Mouse (Mus musculus): Measurements from ENCODE around the gene Dexi.

Gene Dexi

DNA sequence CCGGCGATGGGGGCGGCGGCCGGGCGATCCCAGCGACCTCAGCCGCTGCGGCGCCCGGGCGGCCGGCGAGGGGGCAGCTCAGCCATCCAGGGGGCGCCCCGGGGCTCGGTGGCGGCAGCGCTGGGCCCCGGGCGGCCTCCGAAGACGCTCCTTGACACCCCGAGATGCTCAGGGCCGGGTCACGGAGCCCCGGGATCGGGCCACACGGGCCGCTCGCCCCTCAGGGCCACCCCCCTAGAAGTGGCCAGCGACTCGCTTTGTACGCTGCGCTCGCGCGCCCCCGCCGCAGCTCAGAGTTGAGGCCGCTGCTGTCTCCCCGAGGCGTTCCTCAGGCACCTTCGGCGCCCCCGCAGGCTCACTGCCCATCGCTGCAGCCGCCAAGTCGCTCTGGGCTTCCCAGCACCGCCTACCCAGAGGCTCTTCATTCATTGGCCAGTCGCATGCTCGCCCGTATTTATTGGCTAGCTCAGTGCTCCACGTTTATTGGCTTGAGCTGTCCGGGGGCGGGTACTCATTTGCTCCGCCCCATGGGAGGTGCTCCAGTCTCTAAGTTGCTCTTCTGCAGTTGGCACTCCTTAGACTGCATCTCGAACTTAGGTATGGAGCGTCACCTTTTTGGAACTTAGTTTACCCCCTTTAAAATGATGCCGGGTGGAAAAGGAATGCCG lies at the start of gene Dexi:
TSS of gene Dexi (minus strand) at position 357 of the 668 bp plus-strand sequence.
- DNase-seq = peak; percentile 97 to 98

DNA sequence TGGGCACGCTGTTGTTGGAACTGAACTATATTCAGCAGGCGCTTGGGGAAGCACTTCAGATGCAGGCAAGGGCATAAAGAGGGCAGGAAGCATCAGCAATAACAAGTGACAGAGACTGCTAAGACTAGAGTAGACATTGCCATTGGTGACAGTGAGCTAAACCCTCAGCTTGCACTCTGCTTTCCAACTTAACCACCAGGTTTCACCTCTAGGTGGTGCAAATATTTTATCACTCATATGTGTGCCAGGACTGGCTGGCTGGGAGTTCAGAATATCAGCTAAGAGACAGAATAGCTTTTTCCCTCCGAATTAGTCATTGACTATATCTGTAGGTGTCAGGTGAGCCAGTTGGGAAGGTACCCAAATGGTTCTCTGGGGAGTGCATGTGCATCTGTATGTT lies 43.7 kb upstream of the Dexi start:
- no peak for DNase-seq

DNA sequence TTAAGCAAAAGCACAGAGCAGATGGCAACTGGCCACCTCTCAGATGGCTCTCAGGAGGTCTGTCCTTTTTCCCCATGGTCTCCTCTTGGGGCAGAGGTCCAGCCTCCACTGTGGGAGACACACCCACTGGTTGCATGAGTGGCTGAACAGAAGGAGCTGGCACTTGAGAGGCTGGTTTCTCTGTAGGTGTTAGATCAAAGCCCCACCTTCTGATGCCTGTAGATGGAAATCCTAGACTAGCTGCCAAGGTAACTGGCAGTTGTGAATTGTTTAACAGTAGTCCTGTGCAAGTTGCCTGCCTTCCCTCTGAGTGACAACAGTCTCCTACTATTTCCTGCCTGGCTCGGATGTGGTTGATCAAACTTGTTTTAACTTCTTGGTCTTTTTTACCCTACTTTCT lies 42.3 kb upstream of the Dexi start:
- DNase-seq = no peak

DNA sequence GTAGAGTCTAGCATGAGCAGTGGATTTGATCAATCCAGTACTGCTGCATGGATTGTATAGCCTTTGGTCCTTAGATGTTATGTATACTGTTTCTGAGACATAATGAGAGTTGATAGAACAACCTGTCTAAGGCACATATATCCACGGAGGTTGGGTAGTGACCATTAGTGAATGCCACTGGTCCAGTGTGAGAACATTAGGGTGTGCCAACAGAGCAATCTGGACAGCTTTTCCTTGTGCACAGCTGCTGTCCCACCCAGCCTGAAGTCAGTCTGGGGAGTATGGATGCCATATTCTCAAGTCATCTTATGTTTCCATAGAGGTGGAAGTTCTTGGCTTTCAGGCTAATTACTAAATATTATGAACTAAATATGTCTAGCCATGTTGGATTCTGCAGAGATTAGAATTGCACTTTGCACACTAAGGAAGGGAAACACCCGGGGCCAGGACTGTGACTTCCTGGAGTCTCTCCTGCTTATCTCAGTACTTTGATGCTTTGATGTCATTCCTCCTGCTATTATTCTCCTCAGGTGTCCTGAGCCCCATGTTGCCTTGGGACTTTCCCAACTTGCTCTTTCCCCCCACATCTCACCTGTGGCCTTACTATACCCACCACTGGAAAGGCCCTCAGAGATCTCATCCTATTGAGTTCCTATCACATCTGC lies 38.5 kb upstream of the Dexi start:
- no peak for DNase-seq

DNA sequence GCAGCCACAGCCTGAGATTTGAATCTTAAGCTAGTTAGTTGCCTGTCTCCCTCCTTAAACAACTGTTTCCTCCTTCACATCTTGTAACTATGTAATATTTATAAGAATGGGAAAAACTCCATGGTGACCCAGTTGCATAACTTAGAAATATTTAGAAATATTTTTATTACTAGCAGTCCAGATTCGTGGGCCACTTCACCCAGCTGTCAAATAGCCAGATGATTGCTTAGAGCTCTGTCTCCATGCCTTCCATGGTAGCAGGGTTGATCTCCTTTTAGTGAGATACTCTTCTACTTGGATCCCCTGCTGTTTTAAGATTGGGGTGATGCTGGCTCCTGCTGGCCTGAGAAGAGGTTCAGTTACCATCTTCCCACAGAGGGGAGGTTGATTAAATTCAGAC lies 35.5 kb upstream of the Dexi start:
- DNase-seq = no peak

DNA sequence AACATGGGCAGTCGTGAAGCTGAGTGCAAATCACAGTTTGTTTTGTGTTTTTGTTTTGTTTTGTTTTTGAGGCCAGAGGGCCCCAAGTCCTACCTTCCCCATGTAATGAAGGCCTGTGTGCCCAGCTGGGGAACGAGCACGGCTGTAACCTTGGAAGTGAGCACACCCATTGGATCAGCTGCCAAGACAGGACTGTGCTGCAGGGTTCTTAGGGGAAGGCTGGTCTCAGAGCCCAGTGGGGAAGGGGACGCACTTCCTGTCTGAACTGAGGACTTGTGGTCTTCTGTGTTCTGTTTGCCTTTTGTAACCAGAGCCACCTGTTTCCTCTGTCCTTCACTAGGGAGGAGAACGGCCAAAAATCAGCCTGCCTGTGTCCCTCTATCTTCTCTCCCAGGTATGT lies 34.7 kb upstream of the Dexi start:
- no peak for DNase-seq

DNA sequence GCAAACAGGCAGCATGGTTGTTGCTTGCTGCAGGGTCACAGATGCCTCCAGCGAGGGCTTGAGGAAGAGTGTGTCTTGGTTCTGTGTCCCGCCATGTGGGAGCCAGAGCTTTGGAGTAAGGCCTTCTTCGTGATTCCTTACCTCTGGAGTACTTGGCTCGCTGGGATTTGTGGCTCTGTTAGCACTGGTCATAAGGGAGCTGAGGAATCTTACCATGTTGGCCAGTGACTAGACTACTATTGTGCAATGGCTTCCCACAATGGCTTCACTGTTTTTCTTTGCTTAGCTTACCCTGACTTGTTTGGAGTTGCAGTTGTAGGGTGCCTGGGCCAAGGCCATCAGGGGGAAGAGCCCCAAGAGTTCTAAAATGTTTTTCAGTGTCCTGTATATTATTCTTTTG lies 33.1 kb upstream of the Dexi start:
- no peak for DNase-seq

DNA sequence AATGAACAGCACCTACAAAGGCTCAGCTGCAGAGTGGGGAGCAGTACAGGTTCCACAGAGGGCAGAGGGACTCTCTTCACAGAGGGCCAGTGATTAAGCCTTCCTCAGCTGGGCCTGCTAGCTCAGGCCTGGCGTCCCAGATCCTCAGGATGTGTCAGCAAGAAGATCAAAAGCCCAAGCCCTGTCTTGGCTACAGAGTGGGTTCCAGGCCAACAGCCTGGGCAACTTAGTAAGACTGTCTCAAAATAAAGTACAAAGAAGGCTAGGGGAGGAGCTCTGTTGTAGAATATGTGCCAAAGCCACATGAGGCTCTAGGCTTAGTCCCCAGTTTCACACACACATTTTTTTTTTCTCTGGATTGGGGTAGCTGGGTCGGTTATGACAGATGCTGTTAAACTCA lies 32.1 kb upstream of the Dexi start:
- no peak for DNase-seq

DNA sequence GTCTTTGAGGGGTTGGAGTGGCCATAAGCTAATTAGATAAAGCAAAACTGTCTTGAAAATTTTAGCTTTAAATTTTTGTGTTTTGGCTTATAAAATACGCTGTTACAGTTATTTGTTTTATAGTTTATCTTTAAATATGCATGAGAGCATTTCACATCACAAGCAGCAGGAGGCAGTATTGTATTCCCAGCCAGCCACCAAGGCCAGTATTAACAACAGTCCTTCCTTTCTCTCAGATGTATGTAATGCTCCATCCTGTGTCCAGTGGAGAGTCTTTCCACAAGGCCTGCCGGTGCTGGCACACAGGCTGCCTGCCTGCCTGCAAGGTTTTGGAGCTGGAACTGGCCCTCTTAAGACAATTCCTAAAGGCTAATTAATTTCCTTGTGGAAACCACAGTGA lies 29.0 kb upstream of the Dexi start:
- DNase-seq = no peak

DNA sequence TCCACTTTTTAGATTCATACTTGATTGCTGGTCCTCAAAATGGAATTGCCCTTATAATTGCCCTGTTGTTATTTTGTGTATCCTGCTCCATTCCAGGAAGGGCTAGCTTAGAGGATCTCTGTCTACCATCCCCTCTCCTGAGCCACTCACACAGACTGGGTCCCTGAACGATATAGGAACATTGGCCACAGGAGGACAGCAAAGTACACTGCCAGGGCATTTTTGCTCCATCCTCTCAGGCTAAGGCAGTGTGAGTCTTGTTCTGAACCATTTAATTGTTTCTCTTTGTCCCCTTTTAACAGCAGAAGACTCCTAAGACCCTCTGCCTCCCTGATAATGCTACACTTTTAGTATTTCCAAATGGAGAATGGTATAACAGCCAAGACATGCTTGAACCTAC lies 27.9 kb upstream of the Dexi start:
- peak; percentile 12 to 57 for DNase-seq

DNA sequence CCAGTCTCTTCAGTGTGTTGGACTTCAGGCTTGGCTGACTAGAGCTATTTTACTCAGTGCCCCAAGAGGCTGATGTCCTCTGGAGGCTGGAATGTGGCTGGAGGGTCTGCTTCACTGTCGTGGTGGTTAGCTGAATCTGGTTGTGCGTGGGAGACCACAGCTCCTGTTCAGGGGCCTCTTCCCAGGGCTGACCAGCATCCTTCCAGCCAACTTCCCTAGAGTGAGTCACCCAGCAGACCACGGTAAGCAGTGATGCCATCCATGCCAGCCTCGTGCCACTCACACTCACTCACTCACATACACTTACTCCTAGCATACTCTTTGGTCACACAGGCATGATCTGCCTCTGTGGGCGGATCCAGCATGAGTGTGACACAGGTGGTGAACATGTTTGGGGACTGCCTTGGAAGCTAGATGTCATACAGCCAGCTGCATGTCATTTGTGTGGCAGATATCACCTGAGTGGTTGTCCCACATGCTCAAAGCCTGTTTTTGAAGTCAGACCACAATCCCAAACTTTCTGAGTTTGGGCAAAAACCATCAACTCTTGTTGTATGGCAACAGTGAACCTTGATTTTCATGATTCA lies 27.0 kb upstream of the Dexi start:
- no peak for DNase-seq

DNA sequence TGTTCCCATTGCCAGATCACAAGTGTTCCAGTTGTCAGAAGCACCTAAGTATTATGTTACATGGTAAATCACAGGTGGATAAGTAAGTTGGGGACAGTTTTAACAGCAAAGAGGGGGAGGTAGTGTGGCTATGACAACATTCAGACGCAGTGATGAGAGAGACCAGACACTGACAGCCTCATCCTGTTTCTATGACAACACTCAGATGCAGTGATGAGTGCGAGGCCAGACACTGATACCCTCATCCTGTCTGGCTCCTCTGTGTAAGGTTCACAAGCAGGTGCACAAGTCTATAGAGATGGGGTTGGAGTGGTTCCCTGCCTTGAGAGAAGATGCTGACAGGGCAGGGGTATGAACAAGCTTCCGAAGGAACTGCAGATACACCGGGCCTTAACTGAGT lies 24.3 kb upstream of the Dexi start:
- no peak for DNase-seq

DNA sequence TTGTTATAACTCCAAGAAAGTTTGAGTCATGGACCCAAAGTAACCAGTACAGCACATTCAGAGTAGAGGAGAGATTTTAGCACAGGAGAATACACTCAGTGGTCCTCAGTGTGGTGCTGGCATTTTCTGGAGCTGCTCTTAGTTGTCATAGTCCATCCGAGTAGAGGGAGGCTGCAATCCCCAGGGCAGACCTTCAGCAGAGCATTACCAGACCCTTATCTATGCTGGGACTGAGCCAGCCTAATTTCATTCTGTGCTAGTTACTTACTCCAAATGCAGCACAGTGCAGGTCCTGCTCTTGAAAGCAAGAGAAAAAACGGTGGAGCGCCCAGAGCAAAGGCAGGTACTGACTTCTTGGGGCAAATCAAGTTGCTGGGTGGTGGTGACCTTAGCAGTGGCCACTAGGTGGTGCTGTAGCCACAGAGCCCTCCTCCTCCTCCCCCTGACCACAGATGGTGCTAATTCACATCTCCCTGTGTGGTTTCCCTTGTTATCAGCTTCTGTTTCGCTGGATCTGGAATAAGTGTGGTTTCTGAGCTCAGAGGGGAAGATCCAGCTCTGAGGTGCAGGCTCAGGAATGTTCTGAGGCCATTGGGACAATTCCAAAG lies 22.5 kb upstream of the Dexi start:
- DNase-seq = peak; percentile 26 to 61

DNA sequence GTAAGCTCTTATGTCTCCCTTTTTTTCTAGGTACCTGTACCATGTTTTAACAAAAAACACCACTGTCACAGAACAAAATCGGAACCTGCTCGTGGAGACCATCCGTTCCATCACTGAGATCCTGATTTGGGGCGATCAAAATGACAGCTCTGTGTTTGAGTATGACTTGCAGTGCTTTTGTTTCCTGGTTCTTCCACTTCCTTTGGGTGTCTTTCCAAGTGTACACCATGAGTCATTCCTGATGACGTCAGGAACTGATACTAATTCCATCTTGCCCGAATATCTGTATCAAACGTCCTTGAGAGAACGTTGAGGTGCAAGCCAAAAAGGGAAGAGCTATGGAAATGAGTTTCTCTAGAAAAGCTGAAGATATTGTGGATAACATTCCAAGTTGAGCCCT lies 17.1 kb upstream of the Dexi start:
- DNase-seq = no peak

DNA sequence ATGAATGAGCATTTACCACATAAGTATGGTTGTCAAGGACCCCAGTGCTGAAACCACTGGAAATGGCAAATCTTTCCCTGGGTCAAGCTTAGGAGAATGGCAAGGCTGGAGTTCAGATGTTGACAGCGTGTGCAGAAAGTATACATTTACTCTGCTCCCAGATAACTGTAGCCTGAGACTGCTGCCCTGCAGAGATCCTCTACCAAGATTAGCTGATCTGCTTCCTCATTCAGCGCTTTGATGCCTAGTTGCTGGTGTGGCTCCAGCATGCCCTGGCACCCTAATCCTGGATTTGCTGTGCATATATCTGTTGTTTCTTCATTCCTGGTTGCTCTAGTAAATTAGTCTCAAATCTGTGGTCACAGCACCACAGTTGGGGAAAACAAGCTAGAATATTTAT lies 11.0 kb upstream of the Dexi start:
- DNase-seq = no peak

DNA sequence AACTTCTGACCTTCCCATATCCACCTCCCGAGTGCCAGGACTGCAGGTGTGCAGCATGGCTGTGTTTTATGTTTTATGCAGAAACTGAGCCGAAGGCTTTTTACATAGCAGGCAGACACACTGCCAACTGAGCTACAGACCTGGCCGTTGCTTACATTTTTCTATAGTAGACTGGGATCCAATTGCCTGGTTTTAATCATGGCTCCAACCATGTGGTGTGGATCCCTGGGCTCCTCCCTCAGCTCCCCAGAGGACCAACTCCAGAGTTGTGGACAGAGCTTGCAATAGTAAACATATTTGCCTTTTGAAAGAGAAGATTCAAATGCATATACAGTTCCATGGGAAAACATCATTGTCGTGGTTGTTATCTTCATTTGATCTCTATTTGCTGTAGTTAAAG lies 8.7 kb upstream of the Dexi start:
- DNase-seq = no peak

DNA sequence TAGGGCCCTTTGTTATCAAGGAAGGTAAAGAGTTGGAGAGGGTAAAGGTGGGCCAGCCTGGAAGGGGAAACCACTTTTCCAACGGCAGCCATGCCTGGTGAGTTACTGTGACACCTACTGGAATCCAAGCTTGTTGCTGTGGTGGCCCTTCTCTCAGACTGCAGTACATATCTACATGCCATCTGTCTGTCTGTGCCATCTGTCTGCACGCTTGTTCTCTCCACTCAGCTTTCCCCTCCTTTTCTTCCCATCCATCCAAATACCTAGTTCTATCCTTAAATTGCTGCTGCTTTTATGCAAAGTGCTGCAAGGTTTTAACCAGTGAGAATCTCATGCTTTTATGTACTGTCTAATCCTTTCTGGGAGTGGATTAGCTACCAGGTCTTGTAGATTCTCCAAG lies 6.7 kb upstream of the Dexi start:
- DNase-seq = no peak

DNA sequence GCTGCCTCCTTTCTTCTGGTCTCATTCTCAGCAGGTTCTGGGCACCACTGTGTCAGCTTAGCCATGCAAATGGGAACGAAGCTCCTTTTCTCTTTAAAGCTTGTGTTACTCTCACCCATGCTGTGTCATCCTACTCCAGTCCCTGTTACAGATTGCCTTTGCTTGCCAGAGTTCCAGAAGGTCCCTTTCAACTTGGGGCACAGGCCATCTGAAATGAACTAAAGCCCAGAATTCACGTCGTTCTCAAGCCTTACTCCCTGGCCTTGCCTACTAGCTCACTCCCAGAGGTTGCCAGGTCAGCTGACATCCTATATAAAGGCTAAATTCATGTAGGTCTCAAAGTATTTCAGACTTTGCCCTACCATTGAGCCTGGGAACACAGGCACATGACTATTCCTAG lies 6.1 kb upstream of the Dexi start:
- no peak for DNase-seq

DNA sequence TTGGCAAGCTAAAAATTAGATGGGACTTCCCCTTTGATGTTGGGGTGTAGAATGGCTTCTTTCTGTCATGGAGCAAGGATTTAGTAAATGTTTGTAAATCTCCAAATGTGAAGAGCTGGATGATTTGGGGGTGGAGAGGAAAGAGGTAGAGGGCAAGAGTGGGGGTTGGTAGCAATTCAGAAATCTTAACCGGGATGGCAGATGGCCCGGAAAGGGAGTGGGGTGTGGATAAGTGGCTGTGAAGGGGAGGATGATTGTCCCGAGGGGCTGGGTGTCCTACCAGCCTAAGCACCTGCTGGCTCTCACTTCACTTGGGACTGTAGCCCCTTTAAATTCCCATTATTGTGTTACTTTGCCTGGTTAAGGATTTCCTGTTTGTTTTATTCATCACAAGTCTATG lies 4.0 kb upstream of the Dexi start:
- DNase-seq = no peak

DNA sequence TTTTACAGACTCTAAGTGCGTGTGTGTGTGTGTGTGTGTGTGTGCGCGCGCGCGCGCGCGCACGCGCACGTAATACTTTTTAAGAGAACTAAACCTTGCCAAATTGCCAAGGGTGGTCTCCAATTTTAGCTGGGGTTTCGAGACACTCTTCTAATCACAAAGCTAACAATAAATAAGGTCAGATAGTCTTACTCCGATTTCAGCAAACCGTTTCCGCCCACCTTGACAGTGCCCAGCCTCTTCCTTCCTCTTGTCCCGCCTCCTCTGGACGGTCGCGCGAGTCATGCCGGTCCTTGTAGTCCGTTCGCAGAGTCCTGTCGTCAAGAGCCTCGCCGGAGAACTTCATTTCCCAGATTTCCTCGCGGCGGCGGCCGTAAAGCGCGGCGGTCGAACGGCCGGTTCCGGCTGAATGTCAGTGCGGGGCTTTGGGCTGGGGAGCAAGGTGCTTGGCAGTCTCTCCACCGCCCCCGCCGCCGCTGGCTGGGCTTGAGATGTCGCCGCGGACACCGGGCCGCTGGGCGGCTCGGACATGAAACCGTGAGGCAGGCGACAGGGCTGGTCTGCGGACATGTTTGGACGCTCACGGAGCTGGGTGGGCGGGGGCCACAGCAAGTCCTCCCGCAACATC lies 2.3 kb upstream of the Dexi start, which contains the start of gene Clec16a:
TSS of gene Clec16a (plus strand) at position 345 of the 628 bp plus-strand sequence.
- DNase-seq = peak; percentile 97

DNA sequence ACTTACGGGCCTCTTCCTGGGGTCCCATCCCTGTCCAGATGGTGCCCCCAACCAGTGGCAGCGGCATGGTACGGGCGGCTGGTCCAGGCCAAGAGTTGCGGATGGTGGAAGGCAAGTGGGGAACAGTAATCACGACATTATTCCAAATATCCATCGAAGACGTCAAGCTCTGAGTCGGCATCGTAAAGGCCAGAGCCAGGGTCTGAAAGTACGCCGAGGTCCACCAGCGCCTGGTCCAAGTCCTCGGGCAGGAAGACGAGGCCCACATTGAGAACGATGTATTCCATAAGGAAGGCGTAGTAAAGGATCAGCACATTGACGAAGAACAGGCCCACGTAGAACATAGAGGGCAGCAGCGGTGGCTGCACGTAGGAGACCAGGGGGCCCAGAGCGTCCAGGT lies 588 bp downstream of the Dexi start:
- peak in 1 of 2 experiments; percentile 20 for DNase-seq

DNA sequence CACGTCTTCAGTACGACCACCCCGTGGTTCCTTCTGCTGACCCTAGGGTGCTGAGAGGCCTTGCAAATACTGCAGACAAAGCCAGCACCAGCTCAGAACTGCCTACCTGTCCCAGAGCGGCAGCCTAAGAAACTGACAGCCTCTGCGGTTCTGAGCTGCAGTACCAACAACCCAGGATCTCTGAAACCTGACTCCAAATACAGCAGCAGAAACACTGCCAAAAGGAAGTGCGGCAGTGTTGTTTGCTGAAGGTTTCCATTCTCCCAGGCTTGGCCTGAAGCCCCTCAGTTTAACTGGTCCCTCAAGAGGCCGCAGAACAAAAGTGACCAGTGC lies 1.3 kb downstream of the Dexi start:
- peak; percentile 22 to 26 for DNase-seq

DNA sequence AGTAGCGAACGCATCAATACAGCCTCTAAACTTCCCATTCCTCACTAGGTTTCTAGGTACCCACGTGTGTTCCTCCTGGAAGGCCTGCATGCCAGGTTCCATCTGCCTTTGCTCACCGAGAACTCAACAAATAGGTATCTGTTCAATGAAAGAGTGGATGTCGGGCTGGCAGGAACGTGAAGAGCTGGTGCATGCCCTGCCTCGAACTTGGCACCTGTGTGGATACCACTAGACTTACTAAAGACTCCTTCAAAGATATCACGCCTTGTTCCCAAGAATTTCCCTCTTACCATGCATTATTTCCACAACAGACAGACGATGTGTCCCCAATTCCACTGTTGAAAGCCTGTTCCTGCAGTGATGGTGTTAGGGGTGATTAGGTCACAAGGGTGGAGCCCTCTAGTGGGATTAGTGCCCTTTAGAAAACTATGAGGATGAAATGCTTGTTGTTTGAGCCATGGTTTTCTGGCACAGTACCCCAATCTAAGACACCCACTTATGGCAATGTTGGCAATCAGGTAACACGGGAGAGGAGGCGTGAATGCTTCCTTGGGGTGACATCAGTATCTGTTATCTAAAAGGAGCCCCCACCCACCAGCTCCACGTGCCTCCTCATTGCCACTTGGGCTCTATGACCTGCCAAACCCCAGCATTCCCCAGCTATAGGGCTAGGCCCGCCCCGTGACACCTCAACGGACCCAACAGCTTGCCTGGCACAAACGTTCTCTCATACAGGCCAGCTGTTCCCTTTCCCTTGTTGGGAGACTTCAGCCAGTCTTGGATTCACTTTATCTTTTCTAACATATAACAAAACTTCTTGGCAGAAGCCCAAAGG lies 1.9 kb downstream of the Dexi start:
- no peak for DNase-seq

Data from kidney, adult 8-10 months (tissue).